Mouse (Mus musculus): Measurements from ENCODE around the gene Ndp.

Ndp gene

DNA sequence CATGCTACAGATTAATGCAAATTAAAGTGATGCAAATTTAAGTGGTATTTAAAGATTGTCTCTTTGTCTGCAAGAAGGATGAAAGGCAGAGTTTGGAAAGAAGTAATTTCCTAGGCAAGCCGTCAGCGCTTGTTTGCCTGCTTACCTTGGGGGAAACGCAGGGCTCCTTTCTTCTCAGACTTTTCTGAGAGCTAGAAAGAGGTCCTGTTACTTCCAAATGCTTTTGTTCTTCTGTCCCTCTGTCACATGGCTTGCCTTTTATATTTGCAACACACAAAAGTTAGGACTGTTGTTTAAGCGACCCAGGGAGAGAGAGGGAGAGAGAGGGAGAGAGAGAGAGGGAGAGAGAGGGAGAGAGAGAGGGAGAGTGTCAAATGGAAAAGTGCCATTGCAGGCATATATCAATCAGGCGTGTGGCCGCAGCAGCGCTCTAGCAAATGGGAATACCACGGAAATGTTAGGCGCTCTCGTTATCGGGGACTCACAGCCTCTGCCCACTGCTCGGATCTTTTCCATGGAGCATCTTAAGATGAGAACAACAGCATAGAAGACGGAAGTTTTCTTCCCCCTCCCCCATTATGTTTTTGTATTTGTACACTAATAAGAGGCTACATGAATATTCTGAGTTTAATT, at the start of gene Ndp:
Gene Ndp, minus strand, starts transcription at position 534 of the 633 bp plus-strand sequence.
- DNase-seq (ENCODE audit: low spot score), result no peak

DNA sequence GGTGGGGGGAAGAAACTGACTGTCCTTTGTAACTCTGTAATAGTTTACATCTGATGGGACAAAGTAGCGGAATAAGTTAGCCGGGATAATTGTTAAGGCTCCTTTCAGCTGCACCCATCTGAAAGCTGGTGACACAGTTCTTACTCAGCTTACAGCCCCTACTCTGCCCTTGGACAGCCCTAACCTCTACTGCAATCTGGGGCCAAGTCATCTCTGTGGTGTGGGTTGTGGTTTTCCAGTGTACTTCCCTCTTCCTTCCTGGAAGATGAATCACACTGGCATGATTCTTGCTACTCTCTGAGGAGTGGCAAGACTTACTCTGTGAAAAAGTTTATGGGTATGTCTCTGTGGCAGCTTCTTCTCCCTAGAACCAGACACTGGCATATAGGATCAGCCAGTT, 43.2 kb upstream of the Ndp start:
- no peak for DNase-seq (ENCODE audit: low spot score)

DNA sequence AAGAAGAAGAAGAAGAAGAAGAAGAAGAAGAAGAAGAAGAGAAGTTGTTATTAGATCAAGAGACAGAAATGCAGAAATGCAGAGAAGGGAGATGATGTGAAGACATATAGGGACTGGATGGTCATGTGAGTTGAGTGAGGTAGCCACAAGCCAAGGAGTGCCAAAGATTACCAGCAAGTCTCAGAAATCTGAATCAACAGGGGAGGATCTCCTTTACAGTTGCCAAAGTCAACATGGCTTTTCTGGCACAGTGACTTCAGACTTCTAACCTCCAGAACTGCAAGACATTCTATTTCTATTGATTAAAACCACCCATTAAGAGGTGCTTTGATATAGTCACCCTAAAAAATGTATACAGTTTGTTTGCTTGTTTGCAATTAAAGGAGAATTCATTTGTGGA, 6.4 kb upstream of the Ndp start:
- no peak for DNase-seq (ENCODE audit: low spot score)

DNA sequence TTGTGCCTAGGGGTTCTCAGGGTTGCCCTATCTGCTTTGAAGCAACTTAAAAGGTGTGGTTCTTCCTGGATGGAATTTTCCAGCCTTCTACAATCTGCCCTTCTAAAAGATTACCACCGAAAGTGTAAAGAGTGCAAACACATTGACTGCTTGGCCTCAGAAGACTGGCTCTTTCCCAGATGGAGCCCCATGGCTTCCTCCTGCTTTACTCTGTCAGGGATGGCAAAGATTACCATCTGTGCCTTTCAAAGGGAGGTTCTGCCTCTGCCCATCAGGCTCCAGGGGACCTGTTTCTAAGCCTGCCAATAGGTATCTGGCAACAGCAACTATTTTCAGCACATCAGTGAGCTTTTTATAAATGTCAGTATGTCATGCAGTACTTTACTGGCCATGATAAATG, 1.5 kb upstream of the Ndp start:
- DNase-seq (ENCODE audit: low spot score), result no peak

DNA sequence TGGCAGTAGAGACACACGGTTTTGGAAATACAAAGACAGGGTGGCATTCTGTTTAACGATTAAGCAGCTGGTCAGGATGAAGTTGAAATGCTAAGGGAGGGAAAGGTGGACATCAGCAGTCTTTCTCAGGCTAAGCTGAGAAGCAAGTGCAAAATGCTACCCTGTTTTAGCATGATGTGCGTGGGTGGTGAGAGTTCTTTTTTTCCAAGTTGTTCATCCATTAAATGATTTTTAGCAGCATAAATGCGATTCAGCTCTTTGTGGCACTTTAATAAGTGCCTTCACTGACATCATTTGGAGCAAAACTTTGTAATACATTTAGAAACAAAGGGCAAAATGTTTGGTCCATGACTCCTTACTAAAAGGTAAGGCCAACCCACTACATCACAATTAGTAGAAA, 337 bp upstream of the Ndp start:
- DNase-seq (ENCODE audit: low spot score), result no peak

DNA sequence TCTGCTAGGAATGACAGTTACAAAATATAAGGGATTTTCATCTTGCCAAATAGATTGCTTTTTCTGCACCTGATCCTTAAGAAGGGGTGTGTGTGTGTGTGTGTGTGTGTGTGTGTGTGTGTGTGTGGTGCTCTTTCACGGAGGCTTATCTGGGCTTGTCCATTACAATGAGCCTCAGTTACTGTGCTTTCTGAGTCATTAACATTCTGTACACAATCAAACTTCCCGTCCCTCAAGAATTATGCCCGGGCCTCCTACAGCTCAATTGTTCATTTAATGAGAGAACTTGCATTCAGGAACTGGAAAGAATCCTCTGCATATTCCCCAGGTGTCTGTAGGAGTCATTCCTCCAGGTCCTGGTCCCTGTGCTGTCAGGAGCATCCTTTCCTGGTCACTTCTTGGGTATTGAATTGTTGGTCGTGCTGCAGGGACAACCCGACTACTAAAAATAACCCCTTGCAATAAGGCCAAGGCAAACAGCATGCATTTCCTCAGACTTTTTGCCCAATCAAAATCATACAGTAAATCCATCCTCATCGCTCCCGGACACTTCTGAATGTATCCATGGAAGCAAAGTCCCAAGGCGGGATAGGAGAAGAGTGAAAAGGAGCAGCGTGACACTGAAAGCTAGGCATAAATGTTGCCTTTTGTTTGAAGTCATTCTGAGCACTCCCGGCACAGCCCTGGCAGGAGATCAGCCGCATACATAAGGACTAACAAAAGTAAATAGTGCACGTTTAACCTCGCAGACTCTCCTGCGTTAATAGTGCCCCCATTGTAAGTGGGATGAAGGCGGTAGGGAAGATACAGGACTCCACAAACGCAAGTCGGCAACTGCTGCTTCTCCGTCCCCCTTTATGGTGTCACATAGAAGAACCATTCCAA, 1.1 kb downstream of the Ndp start:
- no peak for DNase-seq (ENCODE audit: low spot score)

DNA sequence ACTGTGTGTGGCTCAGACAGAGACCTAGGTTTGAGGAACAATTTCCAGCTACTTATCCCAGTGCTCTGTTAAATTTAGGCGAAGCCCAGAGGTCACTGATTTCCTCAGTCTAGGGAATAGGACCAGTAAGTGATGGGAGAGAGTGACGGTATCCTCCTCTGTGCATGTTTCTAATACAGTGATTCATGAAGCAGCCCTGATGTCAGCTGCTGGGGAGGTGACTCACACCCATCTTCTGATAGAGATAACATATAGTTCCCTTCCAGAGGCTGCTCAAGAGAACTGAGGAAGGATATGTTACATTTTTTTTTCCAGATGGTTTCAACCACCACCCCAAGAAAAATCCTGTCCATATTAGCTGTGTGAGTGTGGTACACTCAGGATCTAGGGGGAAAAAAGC, 2.9 kb downstream of the Ndp start:
- no peak for DNase-seq (ENCODE audit: low spot score)

DNA sequence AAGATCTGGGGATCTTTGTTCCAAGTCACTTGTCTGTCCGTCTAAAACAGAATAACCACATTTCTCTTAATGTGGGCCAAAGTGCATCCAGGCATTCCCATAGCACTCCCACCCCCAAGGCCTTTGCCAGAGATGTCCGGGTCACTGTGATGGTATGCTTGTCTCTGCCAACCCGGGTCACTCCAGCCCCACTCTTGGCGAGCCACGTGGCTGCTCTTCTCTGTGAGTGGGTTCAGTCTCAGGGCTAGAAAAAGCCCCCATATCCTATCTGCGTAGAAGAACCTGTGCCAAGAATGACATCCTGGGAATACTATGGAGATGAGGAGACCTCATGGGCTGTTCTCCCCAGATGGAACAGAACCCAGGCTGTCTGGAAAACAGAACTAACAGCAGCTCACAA, 4.0 kb downstream of the Ndp start:
- no peak for DNase-seq (ENCODE audit: low spot score)

DNA sequence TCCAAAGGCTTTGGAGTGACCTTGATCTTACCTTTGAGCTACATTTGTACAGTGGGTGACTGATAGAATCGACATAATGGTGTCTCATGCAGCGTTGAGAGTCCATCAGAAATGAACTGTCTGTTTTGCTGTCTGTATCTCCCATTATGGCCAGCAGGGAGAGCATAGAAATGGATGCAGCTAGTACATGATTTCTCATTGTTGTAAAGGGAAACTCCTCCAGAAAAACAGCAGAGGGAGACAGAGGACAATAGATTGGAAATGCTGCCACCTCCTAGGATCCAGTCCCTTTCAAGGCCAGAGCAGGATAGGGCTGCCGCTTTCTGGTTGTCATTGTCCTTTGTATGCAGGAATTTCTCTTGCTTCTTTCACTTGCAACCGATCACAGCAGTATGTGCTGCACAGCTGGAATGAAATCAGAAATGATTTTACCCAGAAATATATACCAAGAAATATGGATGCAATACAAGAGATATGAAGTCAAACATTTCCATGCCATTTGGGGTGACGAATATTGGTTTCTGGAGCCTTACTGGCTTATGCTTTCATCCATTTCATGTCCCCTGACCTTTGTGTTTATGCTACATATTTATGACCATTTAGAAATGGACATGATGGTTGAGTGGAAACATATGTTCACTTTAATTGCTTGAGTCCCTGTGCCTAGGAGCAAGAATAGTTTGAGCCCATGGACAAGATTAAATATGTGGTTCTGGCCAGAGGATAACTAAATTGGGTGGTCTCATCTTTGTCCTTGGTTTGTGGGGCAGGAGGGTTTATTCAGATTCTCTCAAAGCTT, 17.0 kb downstream of the Ndp start:
- no peak for DNase-seq (ENCODE audit: low spot score)

DNA sequence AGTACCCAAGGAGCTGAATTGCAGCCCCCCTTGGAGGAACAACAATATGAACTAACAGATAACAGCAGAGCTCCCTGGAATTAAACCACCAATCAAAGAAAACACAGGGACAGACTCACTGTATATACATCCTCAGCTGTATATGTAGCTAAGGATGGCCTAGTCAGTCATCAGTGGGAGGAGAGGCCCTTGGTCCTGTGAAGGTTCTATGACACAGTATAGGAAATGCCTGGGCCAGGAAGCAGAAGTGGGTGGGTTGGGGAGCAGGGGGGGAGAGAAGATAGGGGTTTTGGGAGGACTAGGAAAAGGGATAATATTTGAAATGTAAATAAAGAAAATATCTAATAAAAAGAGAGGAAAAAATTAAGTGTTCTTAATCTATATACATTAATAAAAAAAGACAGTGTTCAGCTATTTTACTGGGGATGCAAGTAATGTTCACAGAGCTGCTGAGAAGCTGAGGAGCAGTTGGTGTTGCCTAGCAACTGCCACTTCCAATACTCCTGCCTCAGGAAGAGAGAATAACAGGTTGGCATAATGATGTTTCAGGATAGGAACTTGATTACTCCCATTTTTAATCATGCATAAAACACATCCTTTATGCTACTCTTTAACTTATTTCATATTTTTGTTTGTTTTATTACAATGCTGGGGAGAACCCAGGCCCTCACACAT, 43.8 kb downstream of the Ndp start:
- no peak for DNase-seq (ENCODE audit: low spot score)

DNA sequence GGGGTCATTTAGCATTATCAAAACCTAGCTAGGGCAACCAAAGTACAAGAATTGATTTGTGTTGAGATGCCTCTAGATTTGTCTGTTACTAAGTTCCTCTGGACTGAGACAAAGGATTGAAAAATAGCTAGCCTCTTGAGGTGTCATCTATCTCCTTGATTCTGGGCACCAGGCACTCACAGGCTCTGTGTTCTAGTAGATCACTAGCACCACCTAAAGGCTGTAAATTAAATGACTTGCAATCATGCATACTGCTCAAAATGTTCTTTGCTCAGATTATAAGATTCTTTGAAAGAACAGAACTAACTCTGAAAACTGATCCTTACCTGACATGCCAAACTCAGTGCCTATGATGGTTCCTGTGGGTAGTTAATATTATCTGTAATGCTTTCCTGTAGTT, 51.3 kb downstream of the Ndp start:
- no peak for DNase-seq (ENCODE audit: low spot score)

DNA sequence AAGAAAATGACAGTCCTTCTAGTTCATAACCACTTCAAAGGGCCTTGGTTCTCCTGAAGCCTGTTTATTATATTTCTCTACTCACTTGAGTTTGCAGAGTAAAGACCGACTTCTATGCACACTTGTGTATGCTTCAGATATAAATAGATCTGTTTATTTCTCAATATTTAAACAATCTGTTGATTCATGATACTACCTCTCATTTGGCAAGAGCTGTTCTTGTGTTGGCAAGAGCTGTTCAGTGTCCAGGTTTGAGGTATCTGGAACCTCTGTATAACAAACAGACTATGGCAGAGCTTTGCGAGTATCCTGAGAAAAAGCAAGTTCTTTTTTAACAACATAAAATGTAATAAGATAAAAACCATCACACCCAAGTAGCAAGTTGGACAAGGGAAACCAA, 65.5 kb downstream of the Ndp start:
- DNase-seq (ENCODE audit: low spot score), result no peak

DNA sequence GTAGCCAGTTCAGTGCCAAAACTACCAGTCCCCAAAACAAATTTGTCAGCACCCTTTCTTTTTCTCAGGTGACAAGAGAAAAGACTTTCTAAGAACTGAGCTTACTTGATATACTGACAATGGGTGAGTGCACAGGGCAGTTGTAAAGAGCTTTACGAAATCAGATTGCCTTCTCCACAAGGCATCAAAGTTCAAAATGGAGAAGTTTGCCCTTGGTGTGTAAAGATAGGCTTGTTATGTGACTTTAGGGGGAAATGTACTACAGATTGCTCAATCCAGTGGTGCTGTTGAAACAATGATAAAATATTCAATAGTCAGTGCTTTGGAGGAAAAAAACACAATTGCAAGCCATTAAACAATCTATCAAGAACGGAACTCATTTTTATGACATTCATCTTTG, 70.1 kb downstream of the Ndp start:
- DNase-seq (ENCODE audit: low spot score), result no peak

DNA sequence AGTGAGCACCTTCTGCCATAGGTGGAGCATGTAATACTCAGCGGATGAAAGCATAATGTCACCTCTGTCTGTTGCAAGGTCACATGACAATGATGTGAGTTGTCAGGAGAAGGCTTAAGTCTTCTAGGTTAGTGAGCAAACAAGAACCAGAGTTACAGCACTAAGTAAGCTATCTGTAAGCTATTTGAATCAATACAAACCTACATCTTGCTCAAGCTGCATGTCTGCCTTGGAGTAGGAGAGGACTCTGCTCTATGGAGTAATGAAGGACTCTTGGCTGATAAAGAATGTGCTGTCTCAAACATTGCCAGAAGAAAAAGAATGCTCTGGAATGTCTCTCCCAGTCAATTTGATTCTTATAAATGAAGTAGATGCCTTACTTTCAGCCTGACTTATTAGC, 74.3 kb downstream of the Ndp start:
- DNase-seq (ENCODE audit: low spot score), result no peak

DNA sequence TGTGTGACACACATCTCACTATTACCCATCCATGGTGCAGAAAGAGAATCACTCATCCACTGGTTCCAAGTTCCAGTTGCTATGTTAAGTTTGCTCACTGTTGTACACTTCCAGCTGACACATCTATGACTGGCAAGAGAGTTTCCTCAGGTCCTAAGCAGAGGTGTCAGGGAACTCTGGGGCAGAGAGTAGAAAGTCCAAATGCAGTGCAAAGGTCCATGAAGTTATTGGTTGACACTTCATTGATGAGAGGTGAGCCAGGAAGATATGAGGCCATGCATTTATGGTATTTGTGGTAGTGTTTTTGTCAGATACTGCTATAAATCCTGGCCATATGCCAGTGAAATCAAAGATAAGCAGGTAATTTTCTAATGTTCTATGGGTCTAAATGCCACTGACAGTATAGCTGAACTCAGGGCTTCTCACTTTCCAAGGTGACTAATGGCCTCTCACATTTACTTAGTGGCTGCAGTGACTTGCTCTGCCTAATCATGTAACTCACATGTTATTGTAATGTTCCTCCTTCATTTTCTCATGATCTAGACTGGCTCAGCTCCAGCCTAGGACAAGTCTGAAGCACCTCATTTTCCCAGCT, 75.0 kb downstream of the Ndp start:
- DNase-seq (ENCODE audit: low spot score), result no peak

Data from ovary, postnatal 14 days (tissue).